Mouse (Mus musculus) cerebellum, postnatal 25 days (tissue): ENCODE measurements around the gene Efhd2.

Source experiments
- DNase-seq, 2 experiments: peaks; one replicate each; pipeline ENCODE4 v3.0.0; 2021; ENCODE audit warnings: mixed read lengths in 2 of 2

Gene Efhd2

DNA sequence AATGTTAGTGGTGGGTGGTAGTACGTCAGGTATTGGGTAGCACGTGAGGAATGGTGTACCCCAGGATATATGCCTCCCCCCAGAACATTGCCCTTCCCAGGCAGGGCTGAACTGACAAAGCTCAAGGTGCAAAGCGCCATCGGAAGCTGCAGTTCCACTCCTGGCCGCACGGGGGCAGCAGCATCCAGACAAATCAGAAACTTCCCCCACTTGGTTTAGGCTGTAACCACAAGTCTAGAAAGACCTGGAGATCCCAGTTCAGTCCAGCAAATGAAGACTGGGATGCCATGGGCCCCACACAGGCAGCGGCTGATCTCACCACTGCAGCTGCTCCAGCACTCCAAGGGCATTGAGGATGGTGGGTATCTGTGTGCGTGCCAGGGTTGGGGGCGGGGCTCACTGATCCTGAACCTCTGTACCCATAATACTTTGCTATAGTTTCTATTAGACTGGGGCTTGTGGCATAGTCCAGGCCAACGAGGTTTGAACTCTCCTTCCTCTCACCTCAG is 17.2 kb downstream of the Efhd2 start:
- peak; percentile 89 to 92 for DNase-seq

DNA sequence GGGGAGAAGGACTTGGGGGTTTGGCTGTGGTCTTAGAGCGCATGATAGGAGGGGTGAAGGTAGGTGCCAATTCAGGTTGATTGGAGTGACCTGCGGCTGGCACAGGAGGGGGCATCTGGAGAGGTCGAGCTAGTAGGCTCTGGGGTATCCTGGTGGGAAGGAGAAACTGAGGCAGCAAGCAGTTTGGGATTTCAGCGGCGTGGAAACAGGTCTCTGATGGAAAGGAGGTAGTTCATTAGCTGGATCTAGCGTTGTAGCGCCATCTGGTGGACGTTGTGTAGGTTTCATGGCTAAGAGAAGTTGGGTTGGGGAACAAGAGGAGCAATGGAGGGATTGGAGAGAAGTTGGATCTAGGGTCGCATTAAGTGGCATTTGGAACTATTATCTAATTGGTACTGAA is 21.3 kb downstream of the Efhd2 start:
- DNase-seq, result peak; percentile 67 to 79

DNA sequence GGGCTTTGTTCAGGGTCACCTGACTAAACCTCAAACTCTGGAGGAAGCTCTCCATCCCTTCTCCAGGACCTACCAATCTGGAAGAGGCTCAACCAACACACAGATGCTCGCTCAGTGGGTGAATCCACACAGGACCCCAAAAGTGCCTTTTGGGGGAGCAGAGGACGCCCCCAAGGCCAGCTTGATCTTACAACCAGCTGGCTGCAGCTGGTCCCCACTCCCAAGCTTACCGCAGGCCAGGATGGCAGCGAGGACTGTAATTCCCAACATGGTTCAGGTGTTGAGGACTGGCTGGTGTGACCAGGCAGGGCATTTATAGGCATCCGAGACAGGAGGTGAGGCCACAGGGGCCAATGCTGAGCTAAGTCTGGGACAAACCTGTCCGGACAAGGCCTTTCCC is 28.7 kb downstream of the Efhd2 start, which contains the start of gene Ctrc:
Gene Ctrc, minus strand, starts transcription at position 361 of the 400 bp plus-strand sequence.
- no peak for DNase-seq

DNA sequence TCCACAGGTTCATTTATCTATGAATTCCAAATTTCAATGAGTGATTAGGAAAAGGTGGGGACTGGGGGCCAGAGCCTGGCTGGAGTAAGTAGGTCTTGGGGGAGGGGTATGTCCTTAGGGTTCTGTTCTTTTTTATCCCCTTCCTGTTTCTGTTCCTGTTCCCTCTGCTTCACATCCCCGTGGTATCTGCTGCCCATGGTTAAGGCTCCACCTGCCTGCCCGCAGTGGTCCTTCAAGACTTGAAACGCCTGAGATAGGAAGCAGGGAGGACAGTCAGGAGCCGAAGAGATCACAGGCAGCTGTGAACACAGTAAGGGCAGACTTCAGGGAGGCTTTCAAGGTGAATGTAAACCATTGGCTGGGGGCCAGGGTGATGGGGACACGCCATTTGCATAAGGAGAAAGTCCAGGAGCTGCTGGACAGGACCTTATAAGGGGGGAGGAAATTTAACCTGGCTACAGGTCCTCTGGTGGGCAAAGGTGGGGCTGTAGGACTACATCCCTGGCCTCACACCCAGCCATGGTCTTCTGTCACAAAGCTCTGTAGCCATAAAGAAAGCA is 40.1 kb downstream of the Efhd2 start:
- DNase-seq, result no peak

DNA sequence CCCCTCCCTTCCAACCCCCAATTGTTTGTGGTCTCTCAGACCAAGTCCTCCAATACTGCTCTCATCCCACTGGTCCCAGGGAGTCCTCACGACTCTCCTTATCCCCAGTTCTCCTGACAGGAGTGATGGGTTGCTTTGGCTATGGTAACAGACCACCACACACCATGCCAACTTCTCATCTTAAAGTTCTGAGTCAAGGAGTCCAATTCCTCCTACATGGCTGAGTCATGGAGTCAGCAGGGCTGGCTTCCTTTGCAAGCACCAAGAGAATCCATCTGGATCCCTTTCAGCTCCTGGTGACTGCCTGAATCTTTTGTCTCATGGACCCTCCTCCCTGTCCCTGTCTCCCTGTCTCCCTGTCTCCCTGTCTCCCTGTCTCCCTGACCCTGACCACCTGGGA is 40.8 kb downstream of the Efhd2 start:
- DNase-seq, result no peak

DNA sequence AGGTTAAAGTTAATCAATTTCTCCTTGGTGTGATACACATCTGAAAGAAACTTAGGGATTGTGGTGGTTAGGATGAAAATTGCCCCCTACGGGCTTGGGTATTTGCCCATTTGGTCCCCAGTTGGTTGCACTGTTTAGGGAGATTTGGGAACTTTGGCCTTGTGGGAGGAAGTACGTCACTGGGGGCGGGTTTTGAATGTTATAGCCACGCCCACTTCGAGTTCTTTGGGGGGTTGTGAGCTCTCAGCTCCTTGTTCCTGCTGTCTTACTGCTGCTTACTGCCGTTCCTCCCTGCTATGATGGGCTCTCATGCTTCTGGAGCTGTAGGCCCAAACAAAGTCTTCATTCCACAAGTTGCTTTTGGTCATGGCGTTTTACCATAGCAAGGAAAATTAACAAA is 43.4 kb downstream of the Efhd2 start:
- DNase-seq, result no peak

DNA sequence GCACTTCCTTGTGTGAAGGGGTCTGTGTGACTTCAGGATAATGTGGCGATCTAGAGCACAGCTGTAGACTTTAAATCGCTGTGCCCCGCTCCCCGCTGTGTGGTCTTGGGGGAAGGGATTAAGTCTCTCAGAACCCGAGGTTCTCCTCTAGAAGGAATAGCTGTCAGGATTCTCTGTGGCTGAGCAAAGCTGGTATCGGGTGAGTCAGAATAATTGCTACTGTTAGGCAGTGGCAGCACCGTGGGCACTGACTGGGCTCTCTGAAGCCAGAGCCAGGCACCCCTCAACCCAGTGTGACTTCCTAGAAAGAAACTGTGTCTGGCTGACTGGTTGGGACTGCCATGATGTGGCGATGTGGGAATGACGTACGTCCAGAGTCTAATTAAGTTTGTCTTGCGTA is 44.3 kb downstream of the Efhd2 start:
- DNase-seq, result no peak

DNA sequence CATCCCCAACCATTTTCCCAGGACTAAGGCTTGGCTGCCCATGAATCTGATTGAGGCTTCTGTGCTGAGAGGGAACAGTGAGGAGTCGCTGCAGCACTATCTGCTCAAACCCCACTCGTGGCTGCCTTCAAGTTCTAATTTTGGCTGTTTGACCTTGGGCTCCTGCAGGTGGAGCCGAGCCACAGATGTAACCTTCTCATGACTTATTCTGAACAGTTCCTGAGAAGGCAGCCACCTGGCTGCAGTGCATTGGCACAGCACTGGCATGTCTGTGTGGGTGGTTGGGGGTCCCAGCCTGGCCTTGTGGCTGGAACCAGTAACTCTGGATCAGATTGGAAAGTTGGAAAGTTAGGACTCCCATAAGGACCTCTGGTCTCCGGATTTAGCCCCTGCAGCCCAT is 46.5 kb downstream of the Efhd2 start:
- no peak for DNase-seq

DNA sequence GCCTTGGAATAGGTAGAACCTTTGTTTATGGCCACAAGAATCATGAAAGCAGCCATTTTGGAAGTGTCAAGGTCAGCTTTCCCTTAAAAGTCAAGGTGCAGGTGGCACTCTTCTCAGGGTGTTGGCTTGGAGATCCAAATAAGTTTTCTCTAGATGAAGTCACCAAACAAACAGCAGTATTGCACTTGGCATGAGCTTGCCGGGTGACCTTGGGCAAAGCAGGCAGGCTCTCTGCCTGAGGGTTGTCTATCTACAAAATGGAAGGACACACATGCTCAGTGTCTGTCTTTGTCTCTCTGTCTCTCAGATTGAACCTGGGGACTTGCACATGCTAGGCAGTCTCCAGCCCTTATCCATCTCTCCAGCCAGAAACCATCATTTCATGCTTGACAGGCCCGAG is 47.3 kb downstream of the Efhd2 start:
- DNase-seq, result no peak

DNA sequence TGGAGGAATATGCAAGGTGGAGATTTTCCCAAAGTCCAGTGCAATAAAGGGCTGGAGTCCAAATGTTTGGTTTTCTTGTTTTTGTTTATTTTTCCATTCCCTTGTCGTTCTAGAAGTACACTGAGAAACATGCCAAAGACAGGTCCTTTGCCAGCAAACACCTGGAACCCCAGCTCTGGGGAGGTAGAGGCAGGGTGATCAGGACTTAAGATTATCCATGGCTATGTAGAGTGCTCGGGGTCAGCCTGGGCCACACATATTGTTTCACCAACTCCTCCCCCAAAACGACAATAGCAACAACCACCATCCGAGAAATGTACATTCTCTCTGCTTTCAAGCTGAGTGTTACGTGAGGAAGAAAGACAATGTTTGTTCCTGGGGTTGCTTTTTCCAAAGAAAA is 48.7 kb downstream of the Efhd2 start, which contains the start of gene Cela2a:
Gene Cela2a, minus strand, starts transcription at position 101 of the 400 bp plus-strand sequence.
- no peak for DNase-seq

DNA sequence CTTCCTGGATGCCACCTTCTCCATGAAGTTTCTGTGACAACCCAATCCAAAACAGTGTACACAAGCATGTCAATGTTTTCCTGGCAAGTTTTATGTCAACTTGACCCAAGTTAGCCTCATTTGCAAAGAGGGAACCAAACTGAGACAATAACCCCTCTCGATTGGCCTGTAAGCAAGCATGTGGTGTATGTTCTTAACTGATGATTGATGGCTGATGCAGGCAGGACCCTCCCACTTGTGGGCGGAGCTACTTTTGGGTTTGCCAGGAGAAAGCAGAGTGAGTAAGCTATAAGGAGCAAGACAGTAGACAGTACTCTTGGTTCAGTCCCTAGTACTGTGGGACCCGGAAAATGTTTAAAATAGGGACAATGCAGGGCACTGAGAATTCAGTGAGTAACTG is 51.7 kb downstream of the Efhd2 start:
- DNase-seq, result no peak

DNA sequence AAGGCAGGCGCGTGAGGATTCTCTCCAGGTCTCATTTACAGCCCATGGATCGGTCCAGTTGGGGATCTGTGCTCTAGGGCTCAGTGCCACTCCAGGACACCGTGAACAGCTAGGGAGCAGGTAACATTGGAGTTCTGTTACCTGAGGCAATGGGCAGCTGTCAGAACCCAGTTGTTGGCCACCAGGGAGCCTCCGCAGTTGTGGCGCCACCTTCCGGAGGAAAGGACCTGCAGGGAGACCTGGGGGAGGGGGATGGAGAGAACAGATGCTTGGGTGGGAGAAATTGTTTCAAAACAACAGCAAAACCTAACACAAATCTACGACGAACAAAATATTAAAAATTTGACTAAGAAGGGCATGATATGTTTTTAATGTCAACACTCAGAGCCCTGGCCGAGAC is 52.6 kb downstream of the Efhd2 start:
- no peak for DNase-seq

DNA sequence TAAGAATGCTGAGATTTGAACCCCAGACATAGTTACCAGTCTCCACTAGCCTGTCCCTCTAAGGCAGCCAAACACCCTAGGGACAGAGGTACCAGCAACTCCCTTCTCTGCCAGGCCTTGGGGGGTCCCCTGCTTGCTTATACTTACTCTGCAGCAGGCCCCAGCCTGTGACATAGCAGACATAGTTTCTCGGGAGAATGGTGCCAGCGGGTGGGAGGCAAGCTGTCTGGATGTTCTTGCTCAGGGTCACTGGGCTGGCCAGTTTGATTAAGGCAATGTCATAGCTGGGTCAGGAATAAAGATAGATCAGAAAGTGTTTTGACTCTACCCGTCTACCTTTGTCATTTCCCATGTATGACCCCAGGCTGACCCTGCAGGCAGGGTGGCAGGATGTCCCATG is 53.5 kb downstream of the Efhd2 start:
- DNase-seq, result no peak

DNA sequence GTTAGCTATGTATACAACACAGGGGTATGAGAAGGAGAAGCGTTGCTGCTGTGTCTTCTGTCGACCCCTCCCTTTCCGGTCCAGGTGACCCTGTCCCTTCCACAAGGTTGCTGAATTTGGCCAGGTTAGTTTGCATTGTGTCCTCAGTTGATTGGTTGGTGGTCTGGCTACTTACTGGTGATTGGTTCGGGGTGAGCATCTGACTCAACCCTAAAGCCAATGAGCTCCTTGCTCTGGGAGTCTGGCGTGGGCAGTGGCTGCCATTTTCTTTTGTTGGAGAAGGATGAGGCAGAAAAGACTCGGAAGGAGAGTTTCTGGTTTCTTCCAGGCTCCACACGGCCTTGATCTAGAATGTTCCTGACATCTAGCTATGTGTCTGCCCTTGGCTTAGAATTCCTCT is 55.4 kb downstream of the Efhd2 start:
- no peak for DNase-seq

DNA sequence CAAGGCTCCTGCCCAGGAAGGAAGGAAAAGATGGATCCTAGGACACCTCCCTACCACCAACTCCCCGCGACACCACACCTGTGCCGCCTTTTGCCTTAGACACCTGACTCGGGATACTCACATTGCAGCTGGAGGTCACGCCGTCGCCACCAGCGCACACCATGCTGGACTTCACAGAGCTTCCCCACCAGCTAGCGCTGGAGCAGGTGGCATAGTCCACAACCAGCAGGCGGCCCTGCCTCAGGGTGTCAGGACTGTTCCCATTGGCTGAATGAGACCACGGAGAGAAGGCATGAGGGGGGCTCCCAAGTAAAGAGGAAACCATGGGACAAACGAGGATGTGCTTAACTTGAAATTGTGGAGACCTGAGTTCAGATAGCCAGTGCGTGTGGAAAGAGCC is 55.9 kb downstream of the Efhd2 start:
- no peak for DNase-seq

DNA sequence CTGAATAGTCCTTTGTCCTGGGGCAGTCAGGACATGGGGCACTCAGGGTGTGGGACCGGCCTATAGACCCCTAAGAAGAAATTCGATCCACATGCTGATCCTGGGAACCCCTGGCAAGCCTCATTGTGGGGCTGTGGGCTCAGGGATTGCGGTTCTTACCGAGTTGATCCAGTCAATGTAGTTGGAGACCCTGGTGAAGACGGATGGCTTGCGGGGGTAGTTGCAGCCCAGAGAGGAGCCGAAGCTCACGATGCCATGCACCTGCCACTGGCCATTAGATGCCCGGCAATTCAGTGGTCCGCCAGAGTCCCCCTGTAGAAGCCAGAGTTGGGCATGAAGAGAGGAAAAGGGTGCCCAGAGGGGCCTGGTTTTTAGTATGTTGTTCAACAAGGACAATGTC is 57.0 kb downstream of the Efhd2 start:
- no peak for DNase-seq

DNA sequence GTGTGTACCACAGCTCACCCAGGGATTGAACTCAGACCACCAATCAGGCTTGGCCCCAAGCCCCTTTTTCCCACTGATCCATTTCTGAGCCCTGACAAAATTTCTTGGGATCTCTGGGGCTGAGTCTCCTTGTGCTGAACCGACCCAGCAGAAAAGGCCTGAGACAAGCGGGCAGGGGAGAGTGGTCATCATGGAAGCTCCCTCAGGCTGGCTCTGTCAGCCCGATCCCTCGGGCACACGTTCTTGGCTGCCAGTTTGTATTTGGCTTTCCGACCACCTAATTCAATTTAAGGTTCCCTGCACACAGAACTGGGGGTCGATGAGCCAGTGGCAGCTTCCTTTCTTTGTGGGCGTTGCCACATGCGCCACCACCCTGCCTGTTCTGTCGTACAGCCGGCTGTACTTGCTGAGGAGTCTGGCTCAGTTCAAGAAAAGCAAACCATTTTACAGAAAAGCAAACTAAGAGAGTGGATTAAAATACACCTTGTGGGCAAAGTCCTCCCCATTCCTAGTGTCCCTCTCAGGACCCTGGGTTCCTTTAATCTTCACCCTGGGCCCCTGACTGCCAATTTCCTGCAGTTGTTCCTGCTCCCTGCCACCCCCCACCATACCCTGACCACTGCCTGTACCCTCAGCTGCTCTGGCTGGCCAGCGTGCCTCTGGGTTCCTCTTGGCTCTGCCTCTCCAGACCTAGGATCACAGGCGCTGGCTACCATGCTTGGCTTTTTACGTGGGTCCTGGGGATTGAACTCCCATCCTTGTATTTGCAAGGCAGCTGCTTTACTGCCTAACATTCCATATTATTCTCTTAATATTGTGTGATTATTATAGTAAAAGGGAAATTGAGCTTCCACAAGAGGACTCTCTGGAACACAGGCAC is 57.7 kb downstream of the Efhd2 start:
- DNase-seq, result no peak

DNA sequence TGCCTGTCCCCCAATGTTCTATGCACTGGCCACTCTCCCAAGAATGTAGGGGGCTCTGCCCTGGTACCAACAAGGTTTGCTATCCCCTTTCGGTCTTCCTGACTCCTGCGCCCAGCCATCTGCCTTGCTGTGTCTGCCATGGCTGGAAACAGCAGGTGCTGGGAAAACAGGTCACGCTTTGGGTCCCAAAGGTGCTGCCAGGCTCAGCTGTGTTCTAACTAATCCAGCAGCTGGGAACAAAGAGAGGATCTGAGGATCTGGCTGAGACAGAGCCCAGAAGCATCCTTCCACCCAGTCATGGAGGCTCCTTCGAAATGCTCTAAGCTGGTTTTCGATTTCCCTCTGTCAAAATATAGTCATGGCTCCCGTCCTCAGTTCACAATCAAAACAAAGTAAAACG is 58.5 kb downstream of the Efhd2 start:
- DNase-seq, result no peak

DNA sequence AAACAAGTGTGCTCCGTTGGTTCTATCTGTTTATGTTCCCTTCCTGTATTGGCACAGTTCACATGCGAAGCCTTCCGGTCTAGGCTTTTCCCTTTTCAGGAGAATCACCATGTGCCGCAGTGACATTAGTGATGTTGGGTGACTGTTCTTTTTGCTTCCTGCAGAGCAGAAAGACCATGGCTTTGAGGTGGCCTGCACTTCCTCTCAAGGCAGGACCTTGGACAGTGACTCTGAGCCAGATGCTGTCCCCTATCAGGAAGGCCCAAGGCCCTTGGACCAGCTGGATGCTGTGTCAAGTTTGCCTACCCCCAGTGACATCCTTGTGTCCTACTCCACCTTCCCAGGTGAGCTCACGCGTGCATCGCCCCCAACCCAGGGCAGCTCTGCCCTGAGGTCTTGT is 63.3 kb downstream of the Efhd2 start:
- DNase-seq, result no peak

DNA sequence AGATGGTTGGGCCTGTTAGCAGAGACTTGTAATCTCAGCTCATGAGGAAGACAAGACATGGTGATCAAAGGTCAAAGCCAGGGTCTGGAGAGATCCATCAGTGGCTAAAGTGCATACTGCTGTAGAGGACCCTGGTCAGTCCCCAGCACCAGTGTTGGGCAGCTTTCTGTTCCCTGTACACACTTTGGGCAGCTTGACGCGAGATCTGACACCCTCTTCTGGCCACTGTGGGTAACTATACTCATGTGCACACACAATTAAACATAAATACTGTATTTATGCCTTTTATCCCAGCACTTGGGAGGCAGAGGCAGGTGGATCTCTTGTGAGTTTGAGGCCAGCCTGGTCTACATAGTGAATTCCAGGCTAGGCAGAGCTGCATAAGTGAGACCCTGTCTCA is 63.7 kb downstream of the Efhd2 start:
- DNase-seq, result no peak

DNA sequence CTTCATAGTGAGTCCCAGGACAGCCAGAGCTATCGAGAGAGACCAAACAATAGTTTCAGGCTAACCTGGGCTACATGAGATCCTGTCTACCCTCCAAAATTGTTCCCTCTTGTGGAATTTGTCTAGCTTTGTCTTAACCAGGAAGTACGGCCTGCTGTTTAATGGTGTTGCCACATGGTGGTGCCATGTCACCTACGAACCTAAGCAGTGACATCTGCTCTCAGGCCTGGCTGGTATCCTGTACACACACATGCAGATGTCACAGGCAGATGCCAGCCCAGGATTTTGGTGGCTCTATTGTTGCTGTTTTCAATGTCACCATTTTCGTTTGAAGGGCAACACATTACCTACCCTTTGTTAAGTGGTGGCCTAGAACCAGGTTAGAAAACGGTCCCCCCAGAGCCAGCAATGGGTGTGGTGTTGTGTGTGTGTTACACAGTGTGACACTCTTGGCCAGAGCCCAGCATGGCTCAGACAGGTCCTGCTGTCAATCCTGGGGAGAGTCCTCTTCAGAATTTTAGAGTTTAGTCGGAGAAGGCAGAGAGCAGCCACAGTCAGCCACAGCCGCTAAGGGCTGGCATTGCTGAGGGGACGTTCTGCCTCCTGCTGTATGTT is 64.8 kb downstream of the Efhd2 start:
- DNase-seq, result no peak
